Mouse (Mus musculus) erythroblast, embryonic 14.5 days (primary cell): ENCODE data around the gene Nr6a1. TPM values are rescaled to one million over a fixed set of nuclear protein-coding genes. Genes with fewer than 3 reads are reported as not detected.

Experiments used
- H3K27me3 ChIP-seq: 2 replicates; pipeline ENCODE4 v1.6.1; 2012; ENCODE audit warnings: inconsistent platforms; ENCODE audit not compliant: control insufficient read depth
- H3K36me3 ChIP-seq: 2 replicates; pipeline ENCODE4 v1.6.1; 2012; ENCODE audit warnings: mild to moderate bottlenecking, inconsistent platforms; ENCODE audit not compliant: control insufficient read depth
- H3K4me1 ChIP-seq: 2 replicates; pipeline ENCODE4 v1.6.1; 2012; ENCODE audit warnings: inconsistent platforms; ENCODE audit not compliant: control insufficient read depth
- H3K4me3 ChIP-seq: replicated peaks from 2 replicates; pipeline ENCODE3; 2012; ENCODE audit warnings: moderate library complexity, mild to moderate bottlenecking, inconsistent platforms
- H3K9me3 ChIP-seq: 2 replicates; pipeline ENCODE4 v1.6.1; 2012; ENCODE audit warnings: low read length, inconsistent platforms, mixed read lengths; ENCODE audit not compliant: control insufficient read depth
- GATA1 ChIP-seq: IDR thresholded peaks from 2 replicates; pipeline ENCODE4 v1.6.1; 2012; ENCODE audit warnings: low read length, inconsistent platforms, mixed read lengths
- TAL1 ChIP-seq: IDR thresholded peaks from 3 replicates; pipeline ENCODE4 v1.6.1; 2012; ENCODE audit warnings: low read length, inconsistent platforms, mixed read lengths
- polyA plus RNA-seq: library from polyadenylated mRNA; stranded (reverse); fragments of >175 nt; gene quantifications from 2 replicates; pipeline ENCODE4 v1.2.3, GENCODE M21; 2012

The Nr6a1 gene
- polyA plus RNA-seq, 1 experiment = not detected

DNA sequence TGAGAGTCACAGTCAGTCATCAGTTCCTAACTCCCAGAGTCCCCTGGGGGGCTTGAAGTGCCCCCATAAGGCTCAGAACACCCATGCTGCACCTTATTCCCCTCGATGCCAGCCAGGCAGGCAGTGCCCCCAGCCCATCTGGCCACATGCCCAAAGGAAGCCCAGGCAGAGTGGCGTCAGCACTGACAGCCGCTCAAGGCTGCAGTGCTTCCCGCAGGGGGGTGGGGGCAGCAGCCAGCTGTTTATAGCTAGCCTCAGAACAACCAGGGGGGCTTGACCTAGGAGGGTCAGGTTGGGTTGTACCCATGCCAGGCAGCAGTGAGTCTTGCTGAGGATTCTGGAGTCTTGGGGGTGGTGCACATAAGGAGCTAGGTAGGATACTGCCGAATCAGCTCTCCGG is 220.8 kb downstream of the Nr6a1 start:
- H3K9me3 ChIP-seq = no peaks in the 10 kb centered on the region; the same call in 1 of the 2 replicates
- H3K36me3 ChIP-seq = no peaks in the 10 kb centered on the region
- H3K27me3 ChIP-seq = peaks cover 87% of the 10 kb centered on the region
- TF ChIP-seq GATA1 (no peak), TAL1 (no peak)
- no peaks in the 10 kb centered on the region for H3K4me1 ChIP-seq
- no peak overlapping the region for H3K4me3 ChIP-seq

DNA sequence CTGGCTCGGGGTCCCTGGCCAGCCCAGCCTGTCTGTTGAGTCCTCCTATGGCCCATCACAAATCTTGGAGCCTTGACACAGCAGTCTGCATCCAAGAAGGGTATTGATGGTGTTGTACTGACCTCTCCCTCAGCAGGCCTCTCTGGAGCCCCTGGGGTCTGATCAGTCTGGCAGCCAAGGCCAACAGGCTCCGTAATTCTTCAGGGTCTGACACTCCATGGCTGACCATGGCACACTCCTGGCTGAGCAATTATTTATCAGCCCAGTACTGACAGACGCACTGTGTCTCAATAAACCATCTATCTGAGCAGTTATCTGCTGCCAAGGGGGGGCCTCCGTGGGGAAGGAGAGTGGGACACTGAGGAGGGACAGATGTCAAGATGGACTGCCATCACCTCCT is 222.5 kb downstream of the Nr6a1 start:
- no peaks in the 10 kb centered on the region for H3K36me3 ChIP-seq
- H3K4me1 ChIP-seq = peaks cover 4% of the 10 kb centered on the region
- no peaks in the 10 kb centered on the region for H3K9me3 ChIP-seq
- no peak overlapping the region for H3K4me3 ChIP-seq
- no peak for TF ChIP-seq GATA1
- TF ChIP-seq TAL1 = no peak
- peaks cover 71% of the 10 kb centered on the region for H3K27me3 ChIP-seq

DNA sequence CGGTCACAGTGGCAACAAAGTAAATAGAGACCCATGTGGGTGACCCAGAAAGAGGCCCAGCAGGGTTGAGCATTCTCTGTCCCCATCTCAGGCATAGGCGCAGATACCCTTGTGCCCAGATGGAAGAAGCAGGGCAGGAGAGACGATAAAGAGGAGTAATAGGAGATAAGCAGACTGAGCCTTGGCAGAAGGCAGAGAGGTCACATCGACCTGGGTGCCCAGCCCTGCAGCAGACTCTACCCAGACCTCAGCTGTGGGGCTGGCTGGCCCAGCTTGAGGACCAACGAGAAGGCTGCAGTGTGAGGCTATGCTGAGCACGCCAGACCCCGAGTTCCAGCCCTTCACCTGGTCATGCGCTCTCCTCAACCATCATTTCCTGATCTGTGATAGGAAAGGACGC is 223.2 kb downstream of the Nr6a1 start:
- no peak overlapping the region for H3K4me3 ChIP-seq
- H3K4me1 ChIP-seq = peaks cover 4% of the 10 kb centered on the region
- no peak for TF ChIP-seq TAL1
- no peak for TF ChIP-seq GATA1
- H3K9me3 ChIP-seq = no peaks in the 10 kb centered on the region
- no peaks in the 10 kb centered on the region for H3K36me3 ChIP-seq
- H3K27me3 ChIP-seq = peaks cover 64% of the 10 kb centered on the region

DNA sequence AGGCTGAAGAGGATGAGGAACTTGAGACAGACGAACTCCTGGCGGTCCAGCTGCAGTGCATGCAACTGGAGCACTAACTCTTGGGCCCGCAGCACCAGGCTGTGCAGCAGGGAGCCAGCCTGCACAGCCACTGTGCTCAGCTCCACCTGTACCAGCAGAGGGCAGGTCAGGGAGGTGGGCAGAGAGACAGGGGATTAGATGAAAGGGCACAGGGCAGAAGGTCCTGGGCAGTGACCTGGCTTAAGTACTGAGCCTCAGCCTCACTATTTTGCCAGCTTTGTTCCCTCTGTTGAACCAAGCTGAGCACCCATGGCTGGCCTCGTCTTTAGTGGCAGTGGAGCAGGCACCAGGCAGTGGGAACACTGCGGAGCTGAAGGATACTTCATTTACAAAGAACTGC is 227.3 kb downstream of the Nr6a1 start:
- TF ChIP-seq TAL1 (no peak), GATA1 (no peak)
- Histone ChIP-seq H3K4me3 (no peak overlapping the region), H3K27me3 (peaks cover 27% of the 10 kb centered on the region), H3K9me3 (no peaks in the 10 kb centered on the region), H3K36me3 (no peaks in the 10 kb centered on the region), H3K4me1 (peaks cover 4% of the 10 kb centered on the region)

DNA sequence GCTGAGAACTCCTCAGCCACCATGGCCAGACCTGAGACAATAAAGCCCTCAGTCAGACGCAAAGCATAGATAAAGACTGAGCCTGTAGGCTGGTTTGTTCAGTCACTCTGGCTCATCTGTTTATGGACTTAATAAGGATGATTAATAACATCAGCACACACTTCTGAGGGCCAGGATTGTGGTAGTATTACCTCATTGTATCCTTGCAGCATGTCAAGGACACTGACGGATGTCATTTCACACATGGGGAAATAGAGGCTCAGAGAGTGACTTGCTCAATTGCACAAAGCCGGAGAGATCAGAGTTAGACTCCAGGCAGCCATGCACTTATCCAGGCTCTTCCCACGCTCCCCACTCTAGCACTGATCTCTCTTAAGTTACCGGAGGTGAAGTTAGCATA is 228.9 kb downstream of the Nr6a1 start:
- H3K4me3 ChIP-seq = no peak overlapping the region
- H3K4me1 ChIP-seq = peaks cover 4% of the 10 kb centered on the region
- TF ChIP-seq GATA1 (no peak), TAL1 (no peak)
- H3K27me3 ChIP-seq = peaks cover 20% of the 10 kb centered on the region
- H3K36me3 ChIP-seq = no peaks in the 10 kb centered on the region
- no peaks in the 10 kb centered on the region for H3K9me3 ChIP-seq

DNA sequence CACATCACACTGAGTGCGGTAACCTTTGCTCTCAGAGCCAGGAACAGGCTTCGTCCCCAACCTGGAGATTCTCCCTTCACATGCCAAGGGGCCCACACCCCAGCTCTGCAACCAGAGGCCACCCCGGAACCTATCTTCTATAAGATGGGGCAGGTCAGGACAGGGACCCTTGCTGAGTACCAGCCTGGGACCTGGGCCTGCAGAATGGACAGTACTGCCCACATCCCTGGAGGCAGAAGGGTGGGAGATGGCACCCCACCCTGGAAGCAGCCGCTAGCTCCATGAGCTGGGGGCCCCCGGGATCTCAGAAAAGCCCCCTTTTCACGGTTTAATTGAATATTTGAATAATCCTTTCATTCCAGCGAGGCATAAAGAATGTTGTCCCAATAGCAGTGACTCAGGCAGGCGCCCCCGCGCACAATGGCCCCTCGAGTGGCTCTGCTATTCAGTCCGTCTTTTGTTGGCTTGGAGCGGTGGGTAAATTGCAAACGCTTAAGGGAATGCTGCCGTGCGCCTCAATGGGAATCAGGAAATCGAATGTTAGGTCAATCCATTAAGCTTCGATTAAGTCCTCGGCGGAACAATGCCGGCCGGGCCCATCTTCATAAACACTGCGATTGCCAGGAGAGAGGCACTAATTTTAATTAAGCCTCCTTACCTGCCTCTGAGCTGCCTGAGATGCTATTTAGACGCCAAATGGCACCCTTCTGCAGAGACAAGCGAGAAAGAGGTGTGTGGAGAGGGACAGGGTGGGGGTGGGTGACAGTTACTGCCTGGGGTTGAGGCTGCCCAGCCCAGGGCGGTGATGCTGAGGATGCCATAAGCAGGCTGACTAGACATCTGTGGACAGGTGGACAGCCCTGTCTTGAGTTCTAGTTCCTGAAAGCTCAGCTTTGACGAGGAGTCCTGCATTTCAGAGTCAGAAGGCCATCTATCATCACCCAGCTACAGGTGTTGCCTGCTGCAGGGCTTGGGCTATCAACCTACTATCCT is 230.1 kb downstream of the Nr6a1 start:
- Histone ChIP-seq H3K4me1 (peaks cover 4% of the 10 kb centered on the region), H3K27me3 (peaks cover 10% of the 10 kb centered on the region), H3K4me3 (no peak overlapping the region), H3K36me3 (no peaks in the 10 kb centered on the region), H3K9me3 (no peaks in the 10 kb centered on the region)
- no peak for TF ChIP-seq GATA1
- no peak for TF ChIP-seq TAL1

DNA sequence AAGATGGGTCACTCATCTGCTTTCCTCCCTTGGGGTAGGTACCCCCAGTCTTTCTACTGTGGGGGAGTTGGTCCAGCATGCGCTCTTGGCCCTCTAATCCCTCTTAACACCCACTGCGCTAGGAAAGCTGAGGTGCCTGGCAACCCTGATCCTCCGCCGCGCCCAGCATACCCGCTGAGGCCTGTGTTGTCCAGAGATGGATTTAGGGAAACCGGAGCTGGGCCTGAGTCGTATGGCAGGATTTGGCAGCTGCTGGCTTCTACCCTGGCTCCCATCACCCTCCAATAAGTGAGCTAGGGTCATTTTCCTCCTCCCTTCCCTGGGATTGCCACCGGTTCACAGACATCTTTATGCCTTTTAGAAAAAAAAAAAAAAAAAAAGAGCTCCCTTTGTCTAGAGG is 231.7 kb downstream of the Nr6a1 start:
- TF ChIP-seq GATA1 = no peak
- TF ChIP-seq TAL1 = no peak
- Histone ChIP-seq H3K4me3 (no peak overlapping the region), H3K9me3 (no peaks in the 10 kb centered on the region), H3K4me1 (peaks cover 4% of the 10 kb centered on the region), H3K27me3 (peaks cover 9% of the 10 kb centered on the region), H3K36me3 (no peaks in the 10 kb centered on the region)

DNA sequence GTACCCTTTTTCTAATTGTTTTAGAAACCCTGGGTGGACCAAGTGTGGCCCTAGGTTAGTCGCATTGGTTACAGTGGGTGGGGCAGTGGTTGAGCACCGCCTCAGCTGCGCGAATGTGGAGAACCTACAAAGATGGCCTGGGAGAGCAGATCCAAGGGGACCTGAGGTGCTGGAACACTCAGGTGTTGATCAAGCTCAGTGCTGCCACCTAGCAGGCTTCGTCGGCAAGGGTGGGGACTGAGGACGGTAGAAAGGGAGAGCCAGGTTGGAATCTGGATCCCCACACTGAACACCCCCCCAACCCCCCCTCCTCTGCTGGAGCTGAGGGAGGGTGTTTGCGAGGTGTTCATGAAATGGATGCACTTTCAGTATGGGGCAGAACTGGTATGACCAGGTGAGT is 235.9 kb downstream of the Nr6a1 start:
- no peaks in the 10 kb centered on the region for H3K36me3 ChIP-seq
- TF ChIP-seq TAL1 (no peak), GATA1 (no peak)
- H3K27me3 ChIP-seq = peaks cover 27% of the 10 kb centered on the region
- no peak overlapping the region for H3K4me3 ChIP-seq
- H3K9me3 ChIP-seq = no peaks in the 10 kb centered on the region
- H3K4me1 ChIP-seq = peaks cover 2% of the 10 kb centered on the region; the same call in 1 of the 2 replicates

DNA sequence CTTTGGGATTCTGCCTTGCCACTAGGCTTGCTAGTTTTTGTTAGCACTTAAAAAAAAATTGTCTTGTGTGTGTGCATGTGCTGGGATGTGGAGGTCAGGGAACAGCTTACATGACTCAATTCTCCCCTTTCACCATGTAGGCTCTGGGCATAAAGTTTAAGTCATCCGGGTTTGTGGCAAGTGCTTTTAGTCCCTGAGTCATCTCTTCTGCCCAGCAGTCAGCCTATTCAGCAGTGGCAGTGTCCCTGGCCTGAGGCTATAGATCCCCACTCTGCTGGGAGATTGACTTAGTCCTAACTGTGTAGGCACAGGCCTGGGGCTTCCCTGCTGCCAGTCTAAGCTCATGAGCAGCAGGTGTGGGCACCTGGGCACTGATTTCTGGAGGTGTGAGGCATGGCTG is 237.6 kb downstream of the Nr6a1 start:
- Histone ChIP-seq H3K36me3 (no peaks in the 10 kb centered on the region), H3K4me3 (no peak overlapping the region), H3K27me3 (peaks cover 27% of the 10 kb centered on the region), H3K4me1 (peaks cover 2% of the 10 kb centered on the region; the same call in 1 of the 2 replicates), H3K9me3 (no peaks in the 10 kb centered on the region)
- no peak for TF ChIP-seq TAL1
- no peak for TF ChIP-seq GATA1
